Mouse (Mus musculus) CD4-positive, CD25-positive, alpha-beta regulatory T cell, adult 2 months (primary cell): ENCODE measurements around the gene Zfp853.

Source experiments
- DNase-seq: peaks from one replicate; pipeline ENCODE4 v3.0.0-alpha.2; 2012; ENCODE audit warnings: low read depth, low spot score

The Zfp853 gene

GRCm38 (mm10) chr5:143253186-143253880 lies 40.1 kb downstream of the Zfp853 start:
- peak; percentile 19 for DNase-seq

GRCm38 (mm10) chr5:143252791-143253185 lies 40.6 kb downstream of the Zfp853 start:
- no peak for DNase-seq

GRCm38 (mm10) chr5:143252039-143252438 lies 41.4 kb downstream of the Zfp853 start:
- DNase-seq, result no peak

- no peak for DNase-seq
Observed at GRCm38 (mm10) chr5:143244926-143245325, 48.5 kb downstream of the Zfp853 start.
